In the genomic region with DNA sequence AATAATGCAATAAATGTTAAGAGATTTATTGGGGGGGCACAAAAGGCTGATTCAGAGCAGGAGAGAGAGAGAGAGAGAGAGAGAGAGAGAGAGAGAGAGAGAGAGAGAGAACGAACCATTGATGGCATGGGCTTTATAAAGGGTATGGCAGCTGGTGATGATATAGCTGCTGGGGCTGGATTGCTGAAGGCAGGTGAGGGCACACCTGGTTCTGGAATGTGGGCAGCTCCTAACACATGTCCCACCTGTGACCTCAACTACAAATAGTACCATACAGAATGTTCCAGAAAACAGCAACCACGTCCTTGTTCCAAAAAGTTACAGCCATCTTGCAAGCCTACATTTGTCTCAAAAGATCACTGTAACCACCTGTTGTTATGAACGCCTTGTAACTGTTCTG, we compare ENCODE assay signal across 8 mouse cellular contexts. TPM values are rescaled to one million over a fixed set of nuclear protein-coding genes. Genes with fewer than 3 reads are reported as not detected.
DNase-seq lines count a peak whose midpoint lies in the region; ATAC-seq and TF ChIP-seq lines count a peak whose summit lies in the region.

No protein-coding gene starts in this region.

- ATAC-seq in kidney, embryonic 16.5 days (ENCODE audit: low FRiP score, low TSS enrichment) = no peak
- ATAC-seq in embryonic facial prominence, embryonic 11.5 days (replicated peaks; ENCODE audit: insufficient number of reproducible peaks, low FRiP score, low TSS enrichment, low read depth) = no peak
- no peak for ATAC-seq in hindbrain, embryonic 16.5 days
- no peak for ATAC-seq in midbrain, embryonic 15.5 days (replicated peaks)
- no peak for ATAC-seq in CD4-positive, CD25-positive, alpha-beta regulatory T cell, adult 4 months

- no peak for TF ChIP-seq POLR2A in kidney, adult 2 months (IDR thresholded peaks at IDR 0.05; ENCODE audit: low read depth, low read length)

- TF ChIP-seq CTCF in kidney, adult 2 months (conservative IDR thresholded peaks at IDR 0.05; ENCODE audit: insufficient read depth, insufficient read length, low read depth, low read length) = no peak

- no peak for DNase-seq in kidney, adult 2 months
- no peak for DNase-seq in embryonic facial prominence, embryonic 11.5 days (ENCODE audit: low spot score)
- DNase-seq in right cerebral cortex, postnatal 4 days = no peak
- DNase-seq in cerebellum, postnatal 14 days = no peak

- peak overlapping the region; percentile 98 for H3K4me3 ChIP-seq in kidney, embryonic 16.5 days (ENCODE audit: low read length)
- no peak overlapping the region for H3K4me3 ChIP-seq in kidney, adult 2 months (ENCODE audit: insufficient read depth, low read depth, low read length)
- H3K4me3 ChIP-seq in embryonic facial prominence, embryonic 11.5 days (ENCODE audit: low read depth, low read length) = peak overlapping the region; percentile 98
- peak overlapping the region; percentile 86 for H3K4me3 ChIP-seq in hindbrain, embryonic 16.5 days (ENCODE audit: low read length)
- peak overlapping the region; percentile 97 for H3K4me3 ChIP-seq in midbrain, embryonic 15.5 days

- H3K27me3 ChIP-seq in kidney, embryonic 16.5 days (ENCODE audit: insufficient read depth, low read length) = no peaks in the 10 kb centered on the region
- no peaks in the 10 kb centered on the region for H3K27me3 ChIP-seq in kidney, adult 2 months (replicated peaks; ENCODE audit: control insufficient read depth, insufficient read depth, low read length)
- H3K27me3 ChIP-seq in embryonic facial prominence, embryonic 11.5 days (ENCODE audit: control insufficient read depth, insufficient read depth, low read length) = no peaks in the 10 kb centered on the region
- no peaks in the 10 kb centered on the region for H3K27me3 ChIP-seq in hindbrain, embryonic 16.5 days (replicated peaks; ENCODE audit: control insufficient read depth, insufficient read depth, low read length)
- no peaks in the 10 kb centered on the region for H3K27me3 ChIP-seq in midbrain, embryonic 15.5 days (replicated peaks)

- peak overlapping the region; percentile 97 for H3K9ac ChIP-seq in kidney, embryonic 16.5 days (replicated peaks; ENCODE audit: low read length)
- peak overlapping the region; percentile 99 for H3K9ac ChIP-seq in embryonic facial prominence, embryonic 11.5 days (replicated peaks; ENCODE audit: low read length)
- peak overlapping the region; percentile 96; the same call in 1 of the 2 replicates for H3K9ac ChIP-seq in hindbrain, embryonic 16.5 days (ENCODE audit: low read depth, low read length)
- peak overlapping the region; percentile 99; the same call in 1 of the 2 replicates for H3K9ac ChIP-seq in midbrain, embryonic 15.5 days

- WGBS in kidney, embryonic 16.5 days = 43% methylated on average over 3 of the region's 3 CpGs
- 56% methylated on average over 3 of the region's 3 CpGs for WGBS in kidney, adult 2 months
- WGBS in embryonic facial prominence, embryonic 11.5 days = 87% methylated on average over 3 of the region's 3 CpGs
- WGBS in hindbrain, embryonic 16.5 days = 47% methylated on average over 3 of the region's 3 CpGs
- 74% methylated on average over 3 of the region's 3 CpGs for WGBS in midbrain, embryonic 15.5 days

- peaks cover 31% of the 10 kb centered on the region for H3K4me1 ChIP-seq in kidney, embryonic 16.5 days (ENCODE audit: insufficient read depth, low read length)
- H3K4me1 ChIP-seq in kidney, adult 2 months (ENCODE audit: control insufficient read depth, insufficient read depth, low read length) = peaks cover 9% of the 10 kb centered on the region
- peaks cover 5% of the 10 kb centered on the region; the same call in 1 of the 2 replicates for H3K4me1 ChIP-seq in embryonic facial prominence, embryonic 11.5 days (ENCODE audit: control insufficient read depth, insufficient read depth, low read length)
- peaks cover 31% of the 10 kb centered on the region for H3K4me1 ChIP-seq in hindbrain, embryonic 16.5 days (ENCODE audit: control insufficient read depth, insufficient read depth, low read depth, low read length)
- peaks cover 37% of the 10 kb centered on the region for H3K4me1 ChIP-seq in midbrain, embryonic 15.5 days

- H3K4me2 ChIP-seq in kidney, embryonic 16.5 days (replicated peaks; ENCODE audit: low read depth, low read length) = peak overlapping the region; percentile 77
- peak overlapping the region; percentile 76 for H3K4me2 ChIP-seq in embryonic facial prominence, embryonic 11.5 days (ENCODE audit: low read depth, low read length)
- peak overlapping the region; percentile 72 for H3K4me2 ChIP-seq in hindbrain, embryonic 16.5 days (ENCODE audit: low read length)
- H3K4me2 ChIP-seq in midbrain, embryonic 15.5 days = peak overlapping the region; percentile 62

- H3K9me3 ChIP-seq in kidney, embryonic 16.5 days (ENCODE audit: low read length) = no peaks in the 10 kb centered on the region
- H3K9me3 ChIP-seq in embryonic facial prominence, embryonic 11.5 days (replicated peaks; ENCODE audit: control insufficient read depth, low read length) = no peaks in the 10 kb centered on the region
- no peaks in the 10 kb centered on the region for H3K9me3 ChIP-seq in hindbrain, embryonic 16.5 days (ENCODE audit: control insufficient read depth, low read length)
- no peaks in the 10 kb centered on the region for H3K9me3 ChIP-seq in midbrain, embryonic 15.5 days

- H3K36me3 ChIP-seq in kidney, embryonic 16.5 days (ENCODE audit: insufficient read depth, low read length) = peaks cover 24% of the 10 kb centered on the region
- H3K36me3 ChIP-seq in kidney, adult 2 months (ENCODE audit: control insufficient read depth, insufficient read depth, low read length) = peaks cover 5% of the 10 kb centered on the region
- H3K36me3 ChIP-seq in embryonic facial prominence, embryonic 11.5 days (replicated peaks; ENCODE audit: control insufficient read depth, insufficient read depth, low read depth, low read length) = peaks cover 14% of the 10 kb centered on the region
- peaks cover 12% of the 10 kb centered on the region for H3K36me3 ChIP-seq in hindbrain, embryonic 16.5 days (ENCODE audit: control insufficient read depth, insufficient read depth, low read length)
- peaks cover 12% of the 10 kb centered on the region for H3K36me3 ChIP-seq in midbrain, embryonic 15.5 days (replicated peaks)

- H3K27ac ChIP-seq in kidney, embryonic 16.5 days (ENCODE audit: low read length) = peak overlapping the region; percentile 99; the same call in 1 of the 2 replicates
- H3K27ac ChIP-seq in kidney, adult 2 months (ENCODE audit: insufficient read depth, low read depth, low read length) = no peak overlapping the region; the same call in 1 of the 2 replicates
- H3K27ac ChIP-seq in embryonic facial prominence, embryonic 11.5 days (replicated peaks; ENCODE audit: low read depth, low read length) = no peak overlapping the region
- no peak overlapping the region for H3K27ac ChIP-seq in hindbrain, embryonic 16.5 days (ENCODE audit: low read depth, low read length)
- peak overlapping the region; percentile 99; the same call in 1 of the 2 replicates for H3K27ac ChIP-seq in midbrain, embryonic 15.5 days

RNA-seq across cellular contexts. Expression of a gene that starts 1.5 kb away (rescaled TPM):
- 45.2 and 46.0 TPM in 2 replicates for polyA plus RNA-seq in kidney, embryonic 16.5 days (2015; fragmentation: Nextera tagmentation; extraction: Ambion mirVana)
- 7.9 and 9.6 TPM in 2 replicates for polyA plus RNA-seq in kidney, adult 2 months (2012; rRNA removed)
- 20.9 and 22.5 TPM in 2 replicates for polyA plus RNA-seq in embryonic facial prominence, embryonic 11.5 days (2014; fragmentation: Nextera tagmentation; extraction: Ambion mirVana)
- polyA plus RNA-seq in hindbrain, embryonic 16.5 days (2015; fragmentation: Nextera tagmentation; extraction: Ambion mirVana) = 42.7 and 49.1 TPM in 2 replicates
- 63.7 and 64.1 TPM in 2 replicates for polyA plus RNA-seq in midbrain, embryonic 15.5 days (2015; fragmentation: Nextera tagmentation; extraction: Ambion mirVana)
- polyA plus RNA-seq in CD4-positive, CD25-positive, alpha-beta regulatory T cell, adult 4 months (2017; shearing (Covaris generic)) = 1 to 10 TPM; 6.6 to 7.9 TPM

RNA-seq across cellular contexts. Expression of a gene that starts 1.6 kb away (rescaled TPM):
- 18.6 and 26.6 TPM in 2 replicates for polyA plus RNA-seq in kidney, embryonic 16.5 days (2015; fragmentation: Nextera tagmentation; extraction: Ambion mirVana)
- polyA plus RNA-seq in kidney, adult 2 months (2012; rRNA removed) = 24.1 and 38.4 TPM in 2 replicates
- 21.0 and 24.6 TPM in 2 replicates for polyA plus RNA-seq in embryonic facial prominence, embryonic 11.5 days (2014; fragmentation: Nextera tagmentation; extraction: Ambion mirVana)
- polyA plus RNA-seq in hindbrain, embryonic 16.5 days (2015; fragmentation: Nextera tagmentation; extraction: Ambion mirVana) = 12.1 and 12.3 TPM in 2 replicates
- 17.0 and 18.2 TPM in 2 replicates for polyA plus RNA-seq in midbrain, embryonic 15.5 days (2015; fragmentation: Nextera tagmentation; extraction: Ambion mirVana)
- polyA plus RNA-seq in CD4-positive, CD25-positive, alpha-beta regulatory T cell, adult 4 months (2017; shearing (Covaris generic)) = 100 to 1,000 TPM; 819 to 912 TPM

RNA-seq across cellular contexts. Expression of a gene that starts 12.7 kb away (rescaled TPM):
- 60.5 and 64.3 TPM in 2 replicates for polyA plus RNA-seq in kidney, embryonic 16.5 days (2015; fragmentation: Nextera tagmentation; extraction: Ambion mirVana)
- polyA plus RNA-seq in kidney, adult 2 months (2012; rRNA removed) = 48.4 and 85.5 TPM in 2 replicates
- 63.2 and 65.3 TPM in 2 replicates for polyA plus RNA-seq in embryonic facial prominence, embryonic 11.5 days (2014; fragmentation: Nextera tagmentation; extraction: Ambion mirVana)
- polyA plus RNA-seq in hindbrain, embryonic 16.5 days (2015; fragmentation: Nextera tagmentation; extraction: Ambion mirVana) = 76.8 and 82.6 TPM in 2 replicates
- 72.0 and 73.1 TPM in 2 replicates for polyA plus RNA-seq in midbrain, embryonic 15.5 days (2015; fragmentation: Nextera tagmentation; extraction: Ambion mirVana)
- 1 to 10 TPM; 1.3 to 1.6 TPM for polyA plus RNA-seq in CD4-positive, CD25-positive, alpha-beta regulatory T cell, adult 4 months (2017; shearing (Covaris generic))

RNA-seq across cellular contexts. Expression of a gene that starts 22.7 kb away (rescaled TPM):
- polyA plus RNA-seq in kidney, embryonic 16.5 days (2015; fragmentation: Nextera tagmentation; extraction: Ambion mirVana) = 26.7 and 28.8 TPM in 2 replicates
- 0.33 and 90.1 TPM in 2 replicates for polyA plus RNA-seq in kidney, adult 2 months (2012; rRNA removed)
- polyA plus RNA-seq in embryonic facial prominence, embryonic 11.5 days (2014; fragmentation: Nextera tagmentation; extraction: Ambion mirVana) = 19.8 and 22.8 TPM in 2 replicates
- polyA plus RNA-seq in hindbrain, embryonic 16.5 days (2015; fragmentation: Nextera tagmentation; extraction: Ambion mirVana) = 3.5 and 47.0 TPM in 2 replicates
- 3.9 and 5.0 TPM in 2 replicates for polyA plus RNA-seq in midbrain, embryonic 15.5 days (2015; fragmentation: Nextera tagmentation; extraction: Ambion mirVana)
- 10 to 100 TPM; 25.4 to 31.5 TPM for polyA plus RNA-seq in CD4-positive, CD25-positive, alpha-beta regulatory T cell, adult 4 months (2017; shearing (Covaris generic))

RNA-seq across cellular contexts. Expression of a gene that starts 23.1 kb away (rescaled TPM):
- 23.2 and 25.8 TPM in 2 replicates for polyA plus RNA-seq in kidney, embryonic 16.5 days (2015; fragmentation: Nextera tagmentation; extraction: Ambion mirVana)
- polyA plus RNA-seq in kidney, adult 2 months (2012; rRNA removed) = 26.8 and 28.5 TPM in 2 replicates
- 15.8 and 19.2 TPM in 2 replicates for polyA plus RNA-seq in embryonic facial prominence, embryonic 11.5 days (2014; fragmentation: Nextera tagmentation; extraction: Ambion mirVana)
- 27.0 and 29.1 TPM in 2 replicates for polyA plus RNA-seq in hindbrain, embryonic 16.5 days (2015; fragmentation: Nextera tagmentation; extraction: Ambion mirVana)
- 39.6 and 44.8 TPM in 2 replicates for polyA plus RNA-seq in midbrain, embryonic 15.5 days (2015; fragmentation: Nextera tagmentation; extraction: Ambion mirVana)
- 10 to 100 TPM; 12.5 to 18.4 TPM for polyA plus RNA-seq in CD4-positive, CD25-positive, alpha-beta regulatory T cell, adult 4 months (2017; shearing (Covaris generic))

Comparison
In these comparisons a context has a peak if more than half of its experiments do, and no peak if none do; other contexts are left out.
1. H3K27ac ChIP-seq: peak in kidney, embryonic 16.5 days (single experiment) and midbrain, embryonic 15.5 days (single experiment); none in kidney, adult 2 months (single experiment), embryonic facial prominence, embryonic 11.5 days (single experiment) and hindbrain, embryonic 16.5 days (single experiment).
2. RNA of a gene that starts 1.6 kb away (polyA plus RNA-seq): 819 to 912 TPM in CD4-positive, CD25-positive, alpha-beta regulatory T cell, adult 4 months; 24.1 to 38.4 TPM in kidney, adult 2 months, 21.0 to 24.6 TPM in embryonic facial prominence, embryonic 11.5 days, 18.6 to 26.6 TPM in kidney, embryonic 16.5 days, 17.0 to 18.2 TPM in midbrain, embryonic 15.5 days and 12.1 to 12.3 TPM in hindbrain, embryonic 16.5 days; every median in the first group is over 10 times any median in the second.
3. RNA of a gene that starts 12.7 kb away (polyA plus RNA-seq): 76.8 to 82.6 TPM in hindbrain, embryonic 16.5 days, 72.0 to 73.1 TPM in midbrain, embryonic 15.5 days, 60.5 to 64.3 TPM in kidney, embryonic 16.5 days, 63.2 to 65.3 TPM in embryonic facial prominence, embryonic 11.5 days and 48.4 to 85.5 TPM in kidney, adult 2 months; 1.3 to 1.6 TPM in CD4-positive, CD25-positive, alpha-beta regulatory T cell, adult 4 months; every median in the first group is over 10 times any median in the second.
4. Peak in every context shown above with its lines, with median percentiles within 50 percentile points of each other: H3K4me2 ChIP-seq and H3K9ac ChIP-seq.